Mouse (Mus musculus) hindbrain, embryonic 16.5 days (tissue): ENCODE results near the gene Mei1. TPM values are rescaled to one million over a fixed set of nuclear protein-coding genes. Genes with fewer than 3 reads are reported as not detected.

Experiments used
- ATAC-seq: fragments of 200-750 bp; cut with Nextera tagmentation; 2 replicates; pipeline ENCODE4 v1.8.0; 2017; ENCODE audit warnings: moderate TSS enrichment, moderate library complexity
- H3K27ac ChIP-seq: fragments of 300-500 bp; sonication (generic); 2 replicates; pipeline ENCODE4 v1.5.1; 2014; ENCODE audit warnings: low read depth, mild to moderate bottlenecking, control low read depth, low read length, moderate library complexity
- H3K27me3 ChIP-seq: fragments of 300-500 bp; sonication (generic); replicated peaks from 2 replicates; pipeline ENCODE4 v1.6.1; 2014; ENCODE audit warnings: low read length; ENCODE audit not compliant: control insufficient read depth, insufficient read depth
- H3K36me3 ChIP-seq: fragments of 300-500 bp; sonication (generic); 2 replicates; pipeline ENCODE4 v1.6.1; 2014; ENCODE audit warnings: mild to moderate bottlenecking, low read length, moderate library complexity, mixed read lengths; ENCODE audit not compliant: control insufficient read depth, insufficient read depth
- H3K4me1 ChIP-seq: fragments of 300-500 bp; sonication (generic); 2 replicates; pipeline ENCODE4 v1.6.1; 2014; ENCODE audit warnings: low read depth, low read length; ENCODE audit not compliant: control insufficient read depth, insufficient read depth
- H3K4me2 ChIP-seq: fragments of 300-500 bp; sonication (generic); 2 replicates; pipeline ENCODE4 v1.6.1; 2014; ENCODE audit warnings: mild to moderate bottlenecking, low read length, control low read depth, moderate library complexity
- H3K4me3 ChIP-seq: fragments of 300-500 bp; sonication (generic); 2 replicates; pipeline ENCODE4 v1.5.1; 2014; ENCODE audit warnings: mild to moderate bottlenecking, low read length, control low read depth, moderate library complexity
- H3K9ac ChIP-seq: fragments of 300-500 bp; sonication (generic); 2 replicates; pipeline ENCODE4 v1.6.1; 2014; ENCODE audit warnings: low read depth, mild to moderate bottlenecking, control low read depth, low read length, moderate library complexity
- H3K9me3 ChIP-seq: fragments of 300-500 bp; sonication (generic); 2 replicates; pipeline ENCODE4 v1.6.1; 2014; ENCODE audit warnings: mild to moderate bottlenecking, low read length, moderate library complexity; ENCODE audit not compliant: control insufficient read depth
- WGBS: fragments of 180-500 bp; shearing (Covaris S2); extraction: QIAGEN DNeasy Blood & Tissue Kit; methylation state at CpG from one replicate; pipeline ENCODE4 v1.1.7; 2014; 5-methylcytosine and 5-hydroxymethylcytosine counted together
- polyA plus RNA-seq: library from polyadenylated mRNA; unstranded; fragments of >200 nt; fragmentation: Nextera tagmentation; extraction: Ambion mirVana; gene quantifications from 2 replicates; pipeline ENCODE4 v1.2.1, GENCODE M21; 2015

Gene Mei1
- polyA plus RNA-seq: 0.06 and 0.11 TPM in 2 replicates

DNA sequence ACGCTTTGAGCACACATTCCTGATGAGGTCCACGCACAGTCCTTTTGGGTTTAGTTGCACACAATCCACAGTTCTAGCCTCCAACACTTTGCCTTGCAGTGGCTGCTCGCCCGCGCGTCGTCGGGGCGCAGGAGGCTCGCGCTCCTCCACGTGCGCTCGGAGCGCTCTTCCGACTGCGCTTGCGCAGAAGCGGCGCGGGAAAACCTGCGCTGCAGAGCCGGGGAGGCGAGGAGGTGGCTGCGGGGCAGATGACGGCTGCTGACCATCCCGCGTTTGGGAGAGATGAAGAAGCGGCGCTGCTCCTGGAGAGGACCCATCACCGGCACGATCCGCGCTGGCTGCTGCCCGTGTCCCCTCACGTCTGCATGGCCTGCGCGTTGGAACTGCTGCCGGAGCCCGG lies at the start of gene Mei1:
Gene Mei1 (plus strand): TSS at position 99 of the 400 bp plus-strand sequence.
- H3K4me2 ChIP-seq: peak within 1 kb of the TSS; percentile 54
- H3K9ac ChIP-seq: no peak within 1 kb of the TSS
- 20% methylated on average over 40 of the region's 40 CpGs for WGBS
- H3K4me3 ChIP-seq: peak within 1 kb of the TSS; percentile 29
- H3K27ac ChIP-seq: no peak within 1 kb of the TSS
- H3K36me3 ChIP-seq: no peaks in the 10 kb centered on the region
- peaks cover 26% of the 10 kb centered on the region for H3K27me3 ChIP-seq
- no peaks in the 10 kb centered on the region for H3K4me1 ChIP-seq
- no peak for ATAC-seq
- no peaks in the 10 kb centered on the region for H3K9me3 ChIP-seq

DNA sequence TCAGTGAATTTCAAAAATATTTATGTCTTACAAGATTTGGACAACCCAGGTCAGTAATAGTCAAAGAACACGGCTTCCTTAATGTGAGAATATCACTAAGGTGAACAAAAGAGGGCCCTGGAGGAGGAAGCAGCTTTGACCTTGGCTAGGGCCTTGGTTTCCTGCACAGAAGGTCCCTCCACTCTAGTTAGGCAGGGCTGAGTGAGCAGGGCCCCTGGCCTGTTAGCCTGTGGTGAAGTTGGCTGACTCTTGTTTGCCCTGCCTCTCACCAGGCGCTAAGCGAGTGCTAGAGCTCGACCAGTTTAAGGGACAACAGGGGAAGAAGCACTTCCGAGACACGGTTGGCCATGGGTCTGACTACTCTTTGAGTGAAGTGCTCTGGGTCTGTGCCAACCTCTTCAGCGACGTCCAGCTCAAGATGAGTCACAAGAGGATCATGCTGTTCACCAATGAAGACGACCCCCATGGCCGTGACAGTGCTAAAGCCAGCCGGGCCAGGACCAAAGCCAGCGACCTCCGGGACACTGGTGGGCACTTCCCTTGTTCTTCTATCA lies 47.2 kb upstream of the Mei1 start:
- WGBS: 85% methylated on average over 13 of the region's 13 CpGs
- peaks cover 47% of the 10 kb centered on the region for H3K36me3 ChIP-seq
- ATAC-seq: no peak
- H3K27me3 ChIP-seq: no peaks in the 10 kb centered on the region
- H3K4me3 ChIP-seq: no peak overlapping the region
- no peak overlapping the region for H3K27ac ChIP-seq
- H3K4me2 ChIP-seq: no peak overlapping the region
- H3K9me3 ChIP-seq: no peaks in the 10 kb centered on the region
- no peak overlapping the region for H3K9ac ChIP-seq
- H3K4me1 ChIP-seq: no peaks in the 10 kb centered on the region

DNA sequence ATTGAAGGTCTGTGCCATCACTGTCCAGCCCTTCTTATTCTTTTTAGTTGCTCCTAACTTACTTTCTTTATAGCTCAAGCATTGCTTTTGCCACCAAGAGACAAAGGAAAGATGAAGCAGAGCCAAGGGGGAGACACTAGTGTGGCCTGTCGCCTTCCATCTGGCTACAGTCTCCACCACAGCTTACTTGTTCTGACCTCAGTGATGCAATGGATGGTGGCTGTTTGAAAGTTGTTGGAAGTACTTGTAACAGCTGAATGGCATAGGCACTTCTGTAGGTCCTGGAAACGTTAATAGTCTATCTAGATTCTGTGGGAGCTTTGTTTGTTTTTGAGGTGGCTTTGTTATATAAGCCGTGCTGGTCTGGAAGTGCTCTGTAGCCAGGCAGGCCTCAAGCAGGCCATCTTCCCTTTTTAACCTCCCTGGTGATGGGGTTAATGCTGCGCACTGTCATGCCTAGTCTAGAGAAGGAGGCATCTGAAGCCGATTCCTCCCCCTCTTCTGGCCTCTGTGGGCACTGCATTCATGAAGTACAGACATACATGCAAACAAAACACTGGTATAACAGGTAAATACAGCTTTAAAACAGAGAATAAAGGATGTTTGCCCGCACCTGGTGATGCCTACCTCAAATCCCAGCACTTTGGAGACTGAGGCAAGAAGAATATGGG lies 45.7 kb upstream of the Mei1 start:
- H3K4me1 ChIP-seq: no peaks in the 10 kb centered on the region
- WGBS: 88% methylated on average over 6 of the region's 6 CpGs
- no peaks in the 10 kb centered on the region for H3K27me3 ChIP-seq
- no peak for ATAC-seq
- peaks cover 51% of the 10 kb centered on the region for H3K36me3 ChIP-seq
- no peak overlapping the region for H3K4me3 ChIP-seq
- no peak overlapping the region for H3K9ac ChIP-seq
- H3K9me3 ChIP-seq: no peaks in the 10 kb centered on the region
- no peak overlapping the region for H3K27ac ChIP-seq
- no peak overlapping the region for H3K4me2 ChIP-seq

DNA sequence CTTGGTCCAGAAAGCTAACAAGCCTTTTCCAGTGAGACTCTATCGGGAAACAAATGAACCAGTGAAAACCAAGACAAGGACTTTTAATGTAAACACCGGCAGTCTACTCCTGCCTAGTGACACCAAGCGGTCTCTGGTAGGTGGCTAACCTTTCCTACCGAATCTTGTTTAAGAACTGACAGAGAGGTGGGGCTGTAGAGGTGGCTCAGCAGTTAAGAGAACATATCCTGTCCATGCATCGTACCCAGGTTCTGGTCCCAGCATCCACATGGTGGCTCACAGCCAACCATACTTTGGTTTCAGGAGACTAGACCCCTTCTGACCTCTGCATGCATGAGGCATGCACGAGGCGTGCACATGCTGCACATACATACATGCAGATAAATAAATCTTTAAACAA lies 42.5 kb upstream of the Mei1 start:
- Histone ChIP-seq H3K27ac (no peak overlapping the region), H3K36me3 (peaks cover 50% of the 10 kb centered on the region), H3K4me1 (no peaks in the 10 kb centered on the region), H3K9ac (no peak overlapping the region), H3K4me3 (no peak overlapping the region), H3K4me2 (no peak overlapping the region), H3K9me3 (no peaks in the 10 kb centered on the region), H3K27me3 (no peaks in the 10 kb centered on the region)
- no peak for ATAC-seq
- 95% methylated on average over 7 of the region's 7 CpGs for WGBS

DNA sequence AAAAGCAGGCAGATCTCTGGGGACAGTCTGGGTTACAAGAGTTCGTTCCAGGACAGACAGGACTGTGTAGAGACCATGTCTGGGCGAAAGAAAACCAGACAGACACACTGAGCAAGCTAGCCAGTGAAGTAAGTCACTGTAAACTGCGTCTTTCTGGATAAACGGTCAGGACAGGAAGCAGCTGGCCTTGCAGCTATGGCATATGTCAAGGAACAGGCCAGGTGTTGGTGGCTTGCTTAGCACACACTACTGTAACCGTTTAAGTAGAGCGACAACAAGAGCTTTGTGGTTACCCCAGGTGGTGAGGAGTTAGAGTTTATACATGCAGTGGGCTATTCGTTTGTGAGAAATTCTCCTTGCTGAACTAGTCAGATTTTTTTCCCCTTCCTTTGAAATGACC lies 42.1 kb upstream of the Mei1 start:
- no peaks in the 10 kb centered on the region for H3K9me3 ChIP-seq
- H3K27me3 ChIP-seq: no peaks in the 10 kb centered on the region
- no peak overlapping the region for H3K4me3 ChIP-seq
- whole genome bisulfite sequencing: 93% methylated on average over 7 of the region's 7 CpGs
- H3K4me1 ChIP-seq: no peaks in the 10 kb centered on the region
- no peak overlapping the region for H3K9ac ChIP-seq
- peaks cover 49% of the 10 kb centered on the region for H3K36me3 ChIP-seq
- H3K4me2 ChIP-seq: no peak overlapping the region
- no peak overlapping the region for H3K27ac ChIP-seq
- no peak for ATAC-seq

DNA sequence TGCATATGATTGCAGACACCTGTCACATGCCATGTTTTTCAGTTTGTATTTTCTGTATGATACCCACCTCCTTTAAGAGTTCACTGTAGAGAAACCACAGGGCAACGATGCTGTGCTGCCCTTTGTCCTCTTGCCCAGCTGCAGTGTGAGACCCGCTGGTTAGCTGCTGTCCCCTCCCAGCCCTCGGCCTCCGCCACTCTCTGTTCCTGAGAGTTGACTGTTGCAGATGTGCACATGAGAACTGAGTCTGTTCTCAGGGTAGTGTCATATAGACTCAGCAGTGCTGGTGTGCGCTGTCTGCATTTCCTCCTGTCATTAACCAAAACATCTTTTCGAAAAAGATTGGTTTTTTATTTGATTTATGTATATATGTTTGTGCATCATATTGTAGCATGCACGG lies 37.4 kb upstream of the Mei1 start:
- Histone ChIP-seq H3K9me3 (no peaks in the 10 kb centered on the region), H3K4me3 (no peak overlapping the region), H3K4me2 (no peak overlapping the region), H3K27me3 (no peaks in the 10 kb centered on the region), H3K4me1 (no peaks in the 10 kb centered on the region), H3K9ac (no peak overlapping the region), H3K36me3 (peaks cover 18% of the 10 kb centered on the region), H3K27ac (no peak overlapping the region)
- ATAC-seq: no peak
- 87% methylated on average over 7 of the region's 7 CpGs for WGBS

DNA sequence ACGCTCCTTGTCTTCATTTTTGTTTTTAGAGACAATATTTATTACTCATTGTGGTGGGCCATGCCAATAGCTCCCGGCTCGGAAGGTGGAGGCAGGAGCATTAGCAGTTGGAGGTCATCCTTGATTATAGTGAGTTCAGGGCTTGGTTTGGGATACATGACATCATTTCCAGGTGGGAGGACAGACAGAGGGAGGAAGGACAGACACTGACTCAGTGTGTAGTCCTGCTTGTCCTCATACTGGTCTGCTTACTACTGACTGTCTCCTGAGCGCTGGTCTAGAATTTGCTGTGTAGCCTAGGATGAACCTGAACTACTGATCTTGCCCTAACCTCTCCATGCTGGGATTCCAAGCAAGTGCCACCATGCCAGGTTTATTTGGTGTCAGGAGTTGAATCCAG lies 36.0 kb upstream of the Mei1 start, which contains the start of gene Desi1:
Gene Desi1 (minus strand): TSS at position 101 of the 400 bp plus-strand sequence.
- 92% methylated on average over 4 of the region's 4 CpGs for WGBS
- Histone ChIP-seq H3K36me3 (peaks cover 13% of the 10 kb centered on the region; the same call in 1 of the 2 replicates), H3K9me3 (no peaks in the 10 kb centered on the region), H3K4me2 (no peak within 1 kb of the TSS), H3K27me3 (no peaks in the 10 kb centered on the region), H3K9ac (no peak within 1 kb of the TSS), H3K4me3 (no peak within 1 kb of the TSS), H3K4me1 (no peaks in the 10 kb centered on the region), H3K27ac (no peak within 1 kb of the TSS)
- no peak for ATAC-seq

DNA sequence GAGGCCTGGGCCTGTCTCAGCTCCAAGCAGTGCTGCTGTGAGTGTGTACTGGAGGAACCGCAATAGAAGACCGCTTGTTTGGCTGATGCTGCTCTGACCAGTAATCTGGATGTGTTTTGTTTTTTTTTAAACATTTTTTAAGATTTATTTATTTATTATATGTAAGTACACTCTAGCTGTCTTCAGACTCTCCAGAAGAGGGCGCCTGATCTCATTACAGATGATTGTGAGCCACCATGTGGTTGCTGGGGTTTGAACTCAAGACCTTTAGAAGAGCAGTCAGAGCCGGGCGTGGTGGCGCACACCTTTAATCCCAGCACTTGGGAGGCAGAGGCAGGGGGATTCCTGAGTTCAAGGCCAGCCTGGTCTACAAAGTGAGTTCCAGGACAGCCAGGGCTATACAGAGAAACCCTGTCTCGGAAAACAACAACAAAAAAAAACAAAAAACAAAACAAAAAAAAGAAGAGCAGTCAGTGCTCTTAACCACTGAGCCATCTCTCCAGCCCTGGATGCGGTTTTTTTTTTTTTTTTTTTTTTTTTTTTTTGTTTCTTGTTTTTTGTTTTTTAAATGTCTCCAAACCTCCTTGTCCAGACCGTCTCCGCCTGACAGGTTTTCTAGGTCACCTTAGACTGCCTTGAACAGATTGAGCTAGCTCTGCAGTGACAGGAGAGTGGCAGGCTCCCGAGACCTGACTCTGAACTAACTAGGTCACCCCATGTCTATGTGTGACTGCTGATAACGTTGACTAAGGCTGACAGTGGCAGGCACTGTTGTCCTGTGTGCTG lies 33.7 kb upstream of the Mei1 start:
- H3K36me3 ChIP-seq: peaks cover 18% of the 10 kb centered on the region

DNA sequence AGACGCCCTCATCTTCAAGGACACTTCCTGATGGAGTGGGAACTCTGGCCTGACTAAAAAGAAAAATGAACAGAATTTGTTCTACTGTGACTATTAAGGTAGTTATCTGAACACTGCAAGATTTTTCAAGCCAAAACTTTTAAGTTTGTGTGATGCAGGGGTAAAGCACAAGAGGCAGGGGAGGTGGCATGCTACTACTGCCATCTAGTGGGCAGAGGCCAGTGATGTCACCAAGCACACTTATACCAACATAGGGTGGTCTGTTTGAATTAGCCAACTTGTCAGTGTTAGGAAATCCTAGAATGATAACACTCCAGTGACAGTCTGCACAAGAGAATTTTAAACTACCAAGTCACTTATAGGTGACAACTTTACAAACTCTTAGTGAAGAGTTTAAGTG lies 29.1 kb upstream of the Mei1 start:
- H3K9me3 ChIP-seq: no peaks in the 10 kb centered on the region
- H3K4me1 ChIP-seq: peaks cover 4% of the 10 kb centered on the region
- 0 out of 2 replicates have a peak, but pooled peaks have one; percentile 60 for ATAC-seq
- WGBS: 100% methylated on average over 1 of the region's 1 CpGs
- no peak overlapping the region for H3K4me3 ChIP-seq
- no peaks in the 10 kb centered on the region for H3K27me3 ChIP-seq
- peaks cover 26% of the 10 kb centered on the region for H3K36me3 ChIP-seq
- H3K9ac ChIP-seq: no peak overlapping the region
- H3K27ac ChIP-seq: no peak overlapping the region
- H3K4me2 ChIP-seq: no peak overlapping the region

More for the DNA sequence above, 33.7 kb upstream of the Mei1 start:
- no peak overlapping the region for H3K4me2 ChIP-seq
- H3K27me3 ChIP-seq: no peaks in the 10 kb centered on the region
- no peaks in the 10 kb centered on the region for H3K9me3 ChIP-seq
- no peak overlapping the region for H3K27ac ChIP-seq
- H3K4me3 ChIP-seq: no peak overlapping the region
- no peak for ATAC-seq
- H3K9ac ChIP-seq: no peak overlapping the region
- 78% methylated on average over 12 of the region's 12 CpGs for WGBS
- H3K4me1 ChIP-seq: no peaks in the 10 kb centered on the region
